Mouse (Mus musculus) bone marrow, adult 2 months (tissue): Measurements from ENCODE around the gene Otop2. TPM values are rescaled to one million over a fixed set of nuclear protein-coding genes. Genes with fewer than 3 reads are reported as not detected.

ENCODE experiments used
- H3K27ac ChIP-seq: fragments of 200-500 bp; 2 replicates; pipeline ENCODE4 v1.5.1; 2012; ENCODE audit warnings: low read depth, mild to moderate bottlenecking, control low read depth, inconsistent platforms, low read length; ENCODE audit not compliant: control insufficient read depth, poor library complexity, insufficient read depth
- H3K4me1 ChIP-seq: fragments of 200-500 bp; 2 replicates; pipeline ENCODE4 v1.6.1; 2011; ENCODE audit warnings: low read length; ENCODE audit not compliant: control insufficient read depth, insufficient read depth
- H3K4me3 ChIP-seq: fragments of 200-500 bp; replicated peaks from 2 replicates; pipeline ENCODE3; 2011; ENCODE audit warnings: mild to moderate bottlenecking, low read depth, low read length, control low read depth; ENCODE audit not compliant: control insufficient read depth
- CTCF ChIP-seq: fragments of 200-500 bp; IDR thresholded peaks from 2 replicates; pipeline ENCODE4 v1.5.1; 2011; ENCODE audit warnings: low read length, control low read depth; ENCODE audit not compliant: control insufficient read depth, insufficient read depth
- POLR2A ChIP-seq: fragments of 200-500 bp; IDR thresholded peaks from 2 replicates; pipeline ENCODE4 v1.6.1; 2011; ENCODE audit warnings: low read depth, mild to moderate bottlenecking, control low read depth, low read length, borderline replicate concordance; ENCODE audit not compliant: control insufficient read depth
- WGBS: fragments of 180-500 bp; shearing (Covaris S2); methylation state at CpG from one replicate; pipeline ENCODE4 v1.1.7; 2018; 5-methylcytosine and 5-hydroxymethylcytosine counted together
- polyA plus RNA-seq: library from polyadenylated mRNA; stranded (reverse); fragments of >200 nt; gene quantifications from 2 replicates; pipeline ENCODE4 v1.2.4, GENCODE M21; 2011; ENCODE audit warnings: low replicate concordance; ENCODE audit not compliant: missing spikeins, insufficient read depth, insufficient read length

Otop2 gene
- polyA plus RNA-seq, 1 experiment: not detected

DNA sequence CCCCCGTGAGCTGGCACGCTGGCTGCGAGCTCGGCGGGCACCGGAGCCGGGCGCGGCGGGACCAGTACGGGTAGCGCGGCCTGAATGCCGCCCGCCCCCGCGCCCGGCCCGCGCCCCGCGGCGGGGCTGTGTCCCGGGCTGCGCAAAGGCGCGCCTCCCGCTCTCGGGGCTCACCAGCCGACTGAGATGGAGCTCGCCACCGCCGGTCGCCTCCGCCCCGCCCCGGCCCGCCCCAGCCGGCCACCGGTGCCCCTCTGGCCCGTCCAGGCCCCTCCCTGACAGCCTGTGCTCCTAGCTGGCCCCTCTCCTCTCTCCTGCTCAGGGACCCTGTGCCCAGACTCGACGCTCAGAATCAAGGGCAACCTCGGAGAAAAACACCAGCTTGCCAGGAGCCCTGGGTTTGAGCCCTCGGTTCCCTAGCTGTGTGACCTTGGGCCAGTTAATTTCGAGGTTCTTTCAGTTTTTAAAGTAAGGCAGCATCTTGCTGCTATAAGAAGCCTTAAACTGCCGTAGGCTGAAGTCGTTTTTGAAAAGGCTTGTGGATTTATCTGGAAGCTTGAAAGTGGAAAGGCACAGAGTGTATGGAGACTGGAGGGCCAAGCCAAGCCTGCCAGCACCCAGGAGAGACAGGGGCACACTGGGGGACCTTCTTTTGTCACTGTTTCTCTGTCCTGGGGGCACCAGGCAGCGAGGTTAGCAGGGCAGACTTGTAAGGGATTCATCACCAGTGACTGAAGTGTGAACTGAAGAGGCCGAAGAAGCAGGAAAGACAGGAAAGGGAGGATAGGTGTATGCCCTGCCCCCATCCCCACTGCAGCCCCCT lies 39.7 kb upstream of the Otop2 start, which contains the start of gene Grin2c:
Gene Grin2c (minus strand): TSS at position 183 of the 823 bp plus-strand sequence.
- H3K4me3 ChIP-seq: no peak within 1 kb of the TSS
- 9% methylated on average over 48 of the region's 50 CpGs for WGBS
- H3K27ac ChIP-seq: no peak within 1 kb of the TSS
- no peak for TF ChIP-seq CTCF
- no peak for TF ChIP-seq POLR2A
- H3K4me1 ChIP-seq: no peaks in the 10 kb centered on the region

GRCm38 (mm10) chr11:115267958-115268357 lies 39.0 kb upstream of the Otop2 start:
- Histone ChIP-seq H3K4me1 (no peaks in the 10 kb centered on the region), H3K4me3 (no peak overlapping the region), H3K27ac (no peak overlapping the region)
- TF ChIP-seq CTCF (no peak), POLR2A (no peak)
- 86% methylated on average over 11 of the region's 11 CpGs for WGBS

- Histone ChIP-seq H3K4me1 (no peaks in the 10 kb centered on the region), H3K4me3 (no peak overlapping the region), H3K27ac (no peak overlapping the region)
- 70% methylated on average over 27 of the region's 27 CpGs for WGBS
- TF ChIP-seq POLR2A (no peak; the same call in 1 of the 2 replicates), CTCF (no peak)
These were observed 37.5 kb upstream of the Otop2 start for GRCm38 (mm10) chr11:115269330-115270066.

GRCm38 (mm10) chr11:115270148-115270861 lies 36.7 kb upstream of the Otop2 start:
- Histone ChIP-seq H3K27ac (no peak overlapping the region), H3K4me3 (no peak overlapping the region), H3K4me1 (no peaks in the 10 kb centered on the region; the same call in 1 of the 2 replicates)
- 55% methylated on average over 19 of the region's 19 CpGs for WGBS
- TF ChIP-seq POLR2A (no peak), CTCF (peak; percentile 83)

- no peak for TF ChIP-seq POLR2A
- no peak for TF ChIP-seq CTCF
- peaks cover 2% of the 10 kb centered on the region; the same call in 1 of the 2 replicates for H3K4me1 ChIP-seq
These were observed 35.9 kb upstream of the Otop2 start for GRCm38 (mm10) chr11:115271052-115271451.

GRCm38 (mm10) chr11:115271481-115271880 lies 35.5 kb upstream of the Otop2 start:
- 84% methylated on average over 10 of the region's 10 CpGs for WGBS
- H3K4me3 ChIP-seq: no peak overlapping the region
- peaks cover 2% of the 10 kb centered on the region; the same call in 1 of the 2 replicates for H3K4me1 ChIP-seq
- TF ChIP-seq CTCF (no peak), POLR2A (no peak)
- no peak overlapping the region for H3K27ac ChIP-seq

More at GRCm38 (mm10) chr11:115271052-115271451, 35.9 kb upstream of the Otop2 start:
- H3K27ac ChIP-seq: no peak overlapping the region
- H3K4me3 ChIP-seq: no peak overlapping the region
- 84% methylated on average over 9 of the region's 9 CpGs for WGBS

GRCm38 (mm10) chr11:115272894-115273498 lies 34.0 kb upstream of the Otop2 start:
- TF ChIP-seq POLR2A (no peak), CTCF (no peak)
- Histone ChIP-seq H3K4me1 (peaks cover 2% of the 10 kb centered on the region; the same call in 1 of the 2 replicates), H3K27ac (no peak overlapping the region), H3K4me3 (no peak overlapping the region)
- WGBS: 80% methylated on average over 10 of the region's 10 CpGs
